Mouse (Mus musculus): ENCODE results near the gene Pspn. TPM values are rescaled to one million over a fixed set of nuclear protein-coding genes. Genes with fewer than 3 reads are reported as not detected.

Pspn gene
- polyA plus RNA-seq, 2 experiments = not detected

- ATAC-seq (ENCODE audit: insufficient read depth) (no peak), DNase-seq (ENCODE audit: low read depth in 3 of 3, low spot score in 3 of 3) (no peak)
- Histone ChIP-seq H3K36me3 (replicated peaks; ENCODE audit: control insufficient read depth, insufficient read depth, low read depth) (peaks cover 55% of the 10 kb centered on the region), H3K27ac (no peak overlapping the region), H3K27me3 (ENCODE audit: control insufficient read depth, insufficient read depth, low read length) (no peaks in the 10 kb centered on the region), H3K9me3 (ENCODE audit: control insufficient read depth, low read length) (no peaks in the 10 kb centered on the region), H3K4me1 (replicated peaks; ENCODE audit: control insufficient read depth in 2 of 2, insufficient read depth in 2 of 2, low read length in 1 of 2) (peaks cover 18 to 22% of the 10 kb centered on the region in 2 experiments), H3K4me3 (ENCODE audit: insufficient read depth in 1 of 2, low read depth in 2 of 2, low read length in 2 of 2) (no peak overlapping the region), H3K4me2 (ENCODE audit: low read depth) (no peak overlapping the region), H3K9ac (replicated peaks) (no peak overlapping the region)
- TF ChIP-seq EP300 (IDR thresholded peaks at IDR 0.05; ENCODE audit: low read depth) (no peak), CTCF (IDR thresholded peaks at IDR 0.05; ENCODE audit: low read depth) (peak; percentile 60)
- WGBS (ENCODE audit: insufficient replicate concordance) = 79% methylated on average over 13 of the region's 13 CpGs
Observed at GRCm38 (mm10) chr17:57007137-57007905, 7.5 kb upstream of the Pspn start.

GRCm38 (mm10) chr17:57003994-57004393 is 4.2 kb upstream of the Pspn start:
- H3K4me3 ChIP-seq (ENCODE audit: insufficient read depth in 1 of 2, low read depth in 2 of 2, low read length in 2 of 2) = no peak overlapping the region
- WGBS (ENCODE audit: insufficient replicate concordance) = 55% methylated on average over 7 of the region's 7 CpGs
- H3K27ac ChIP-seq = no peak overlapping the region
- H3K27me3 ChIP-seq (ENCODE audit: control insufficient read depth, insufficient read depth, low read length) = no peaks in the 10 kb centered on the region
- no peak for DNase-seq (ENCODE audit: low read depth in 3 of 3, low spot score in 3 of 3)
- no peaks in the 10 kb centered on the region for H3K9me3 ChIP-seq (ENCODE audit: control insufficient read depth, low read length)
- TF ChIP-seq CTCF (IDR thresholded peaks at IDR 0.05; ENCODE audit: low read depth) (no peak), EP300 (IDR thresholded peaks at IDR 0.05; ENCODE audit: low read depth) (peak; percentile 51)
- no peak overlapping the region for H3K9ac ChIP-seq (replicated peaks)
- peaks cover 55% of the 10 kb centered on the region for H3K36me3 ChIP-seq (replicated peaks; ENCODE audit: control insufficient read depth, insufficient read depth, low read depth)
- H3K4me2 ChIP-seq (ENCODE audit: low read depth) = no peak overlapping the region
- ATAC-seq (ENCODE audit: insufficient read depth) = peak; percentile 71
- peaks cover 5 to 7% of the 10 kb centered on the region in 2 experiments; a peak in 3 of 4 replicates for H3K4me1 ChIP-seq (replicated peaks; ENCODE audit: control insufficient read depth in 2 of 2, insufficient read depth in 2 of 2, low read length in 1 of 2)

- no peak for ATAC-seq (ENCODE audit: insufficient read depth)
- H3K9ac ChIP-seq (replicated peaks) = no peak overlapping the region
- H3K9me3 ChIP-seq (ENCODE audit: control insufficient read depth, low read length) = no peaks in the 10 kb centered on the region
- peaks cover 33% of the 10 kb centered on the region for H3K36me3 ChIP-seq (replicated peaks; ENCODE audit: control insufficient read depth, insufficient read depth, low read depth)
- peaks cover 8 to 15% of the 10 kb centered on the region in 2 experiments; a peak in 3 of 4 replicates for H3K4me1 ChIP-seq (replicated peaks; ENCODE audit: control insufficient read depth in 2 of 2, insufficient read depth in 2 of 2, low read length in 1 of 2)
- H3K4me3 ChIP-seq (ENCODE audit: insufficient read depth in 1 of 2, low read depth in 2 of 2, low read length in 2 of 2) = no peak overlapping the region
- H3K4me2 ChIP-seq (ENCODE audit: low read depth) = no peak overlapping the region
- H3K27me3 ChIP-seq (ENCODE audit: control insufficient read depth, insufficient read depth, low read length) = no peaks in the 10 kb centered on the region
- no peak for DNase-seq (ENCODE audit: low read depth in 3 of 3, low spot score in 3 of 3)
- 55% methylated on average over 8 of the region's 8 CpGs for WGBS (ENCODE audit: insufficient replicate concordance)
- no peak overlapping the region for H3K27ac ChIP-seq
- TF ChIP-seq CTCF (IDR thresholded peaks at IDR 0.05; ENCODE audit: low read depth) = no peak
- no peak for TF ChIP-seq EP300 (IDR thresholded peaks at IDR 0.05; ENCODE audit: low read depth)
Observed at GRCm38 (mm10) chr17:57001228-57001627, 1.4 kb upstream of the Pspn start.

- ATAC-seq (ENCODE audit: insufficient read depth) (no peak), DNase-seq (ENCODE audit: low read depth in 3 of 3, low spot score in 3 of 3) (no peak)
- no peak overlapping the region for H3K9ac ChIP-seq (replicated peaks)
- 84% methylated on average over 9 of the region's 9 CpGs for WGBS (ENCODE audit: insufficient replicate concordance)
- no peak overlapping the region for H3K4me3 ChIP-seq (ENCODE audit: insufficient read depth in 1 of 2, low read depth in 2 of 2, low read length in 2 of 2)
- H3K27ac ChIP-seq = no peak overlapping the region
- peaks cover 8 to 15% of the 10 kb centered on the region in 2 experiments; a peak in 3 of 4 replicates for H3K4me1 ChIP-seq (replicated peaks; ENCODE audit: control insufficient read depth in 2 of 2, insufficient read depth in 2 of 2, low read length in 1 of 2)
- peaks cover 32% of the 10 kb centered on the region for H3K36me3 ChIP-seq (replicated peaks; ENCODE audit: control insufficient read depth, insufficient read depth, low read depth)
- H3K4me2 ChIP-seq (ENCODE audit: low read depth) = no peak overlapping the region
- TF ChIP-seq EP300 (IDR thresholded peaks at IDR 0.05; ENCODE audit: low read depth) (no peak), CTCF (IDR thresholded peaks at IDR 0.05; ENCODE audit: low read depth) (no peak)
- no peaks in the 10 kb centered on the region for H3K27me3 ChIP-seq (ENCODE audit: control insufficient read depth, insufficient read depth, low read length)
- no peaks in the 10 kb centered on the region for H3K9me3 ChIP-seq (ENCODE audit: control insufficient read depth, low read length)
Observed at GRCm38 (mm10) chr17:56999414-56999813, 404 bp downstream of the Pspn start.

DNA sequence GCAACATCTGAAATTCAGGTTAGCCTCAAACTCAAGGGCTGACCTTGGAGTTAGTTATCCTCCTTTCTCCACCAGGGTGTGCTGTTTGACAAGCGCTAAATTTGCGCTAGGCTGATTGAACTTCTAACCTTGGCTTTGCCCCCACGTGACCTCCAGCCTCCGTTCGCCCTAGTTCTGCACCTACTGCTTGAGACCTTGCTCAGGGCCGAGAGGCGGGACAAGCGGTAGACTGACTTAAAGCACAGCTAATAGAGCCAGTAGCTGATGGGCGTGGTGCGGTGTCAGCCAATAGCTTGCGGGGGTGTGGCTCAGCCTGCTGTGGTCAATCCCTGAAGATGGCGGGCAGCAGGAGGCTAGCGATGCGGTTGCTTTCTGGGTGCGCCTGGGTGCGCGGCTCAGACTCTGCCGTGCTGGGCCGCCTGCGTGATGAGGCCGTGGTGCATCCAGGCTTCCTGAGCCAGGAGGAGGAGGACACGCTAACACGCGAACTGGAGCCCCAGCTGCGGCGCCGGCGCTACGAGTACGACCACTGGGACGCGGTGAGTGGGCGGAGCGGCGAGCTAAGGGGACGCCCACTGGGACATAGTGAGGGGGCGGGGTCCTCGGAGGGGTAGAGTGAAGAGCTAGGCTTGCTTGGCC is 2.7 kb downstream of the Pspn start, which contains the start of gene Alkbh7:
Alkbh7 (plus strand) TSS at position 311 of the 639 bp plus-strand sequence.
- H3K36me3 ChIP-seq (replicated peaks; ENCODE audit: control insufficient read depth, insufficient read depth, low read depth) = peaks cover 19% of the 10 kb centered on the region
- H3K4me3 ChIP-seq (ENCODE audit: insufficient read depth in 1 of 2, low read depth in 2 of 2, low read length in 2 of 2) = peak within 1 kb of the TSS; percentile 69 to 87
- peak within 1 kb of the TSS; percentile 90 for H3K4me2 ChIP-seq (ENCODE audit: low read depth)
- peak within 1 kb of the TSS; percentile 20; the same call in 1 of the 2 replicates for H3K27ac ChIP-seq
- H3K27me3 ChIP-seq (ENCODE audit: control insufficient read depth, insufficient read depth, low read length) = no peaks in the 10 kb centered on the region
- under 1% methylated on average over 38 of the region's 38 CpGs for WGBS (ENCODE audit: insufficient replicate concordance)
- DNase-seq (ENCODE audit: low read depth in 3 of 3, low spot score in 3 of 3) (peak; percentile 99), ATAC-seq (ENCODE audit: insufficient read depth) (peak; percentile 100)
- H3K9me3 ChIP-seq (ENCODE audit: control insufficient read depth, low read length) = no peaks in the 10 kb centered on the region
- no peak for TF ChIP-seq EP300 (IDR thresholded peaks at IDR 0.05; ENCODE audit: low read depth)
- TF ChIP-seq CTCF (IDR thresholded peaks at IDR 0.05; ENCODE audit: low read depth) = peak; percentile 96
- H3K9ac ChIP-seq (replicated peaks) = peak within 1 kb of the TSS; percentile 58
- peaks cover 3 to 8% of the 10 kb centered on the region in 2 experiments; a peak in 3 of 4 replicates for H3K4me1 ChIP-seq (replicated peaks; ENCODE audit: control insufficient read depth in 2 of 2, insufficient read depth in 2 of 2, low read length in 1 of 2)

Measured in liver, embryonic 14.5 days (tissue).